Mouse (Mus musculus) liver (tissue): ENCODE measurements around the gene Muc2.

Source experiments
- DNase-seq: peaks from one replicate; pipeline ENCODE4 v3.0.0-alpha.2; 2020; ENCODE audit warnings: mixed read lengths

Gene Muc2

GRCm38 (mm10) chr7:141770521-141770920 lies 80.4 kb downstream of the Muc2 start:
- peak; percentile 48 for DNase-seq

- DNase-seq: peak; percentile 92
Measured at GRCm38 (mm10) chr7:141770988-141771387, 80.8 kb downstream of the Muc2 start.

GRCm38 (mm10) chr7:141772058-141772557 lies 82.0 kb downstream of the Muc2 start:
- no peak for DNase-seq

- peak; percentile 12 for DNase-seq
Measured at GRCm38 (mm10) chr7:141774855-141775254, 84.7 kb downstream of the Muc2 start.

- DNase-seq: no peak
Measured at GRCm38 (mm10) chr7:141776199-141776598, 86.1 kb downstream of the Muc2 start.

- no peak for DNase-seq
Measured at GRCm38 (mm10) chr7:141788677-141789452, 98.7 kb downstream of the Muc2 start, which contains the start of gene Muc5ac. Gene Muc5ac (plus strand): TSS chr7:141788972.

GRCm38 (mm10) chr7:141794251-141794650 lies 104.1 kb downstream of the Muc2 start:
- DNase-seq: no peak

- DNase-seq: no peak
Measured at GRCm38 (mm10) chr7:141803206-141803605, 113.1 kb downstream of the Muc2 start.
